Mouse (Mus musculus): ENCODE data around the gene Gm5089. TPM values are rescaled to one million over a fixed set of nuclear protein-coding genes. Genes with fewer than 3 reads are reported as not detected.

Gm5089 gene
- polyA plus RNA-seq, 1 experiment, result 0.52 TPM

GRCm38 (mm10) chr14:122468971-122469755 lies 18.2 kb upstream of the Gm5089 start:
- peak; percentile 69 for DNase-seq (ENCODE audit: low read depth)

GRCm38 (mm10) chr14:122467926-122468841 lies 17.3 kb upstream of the Gm5089 start:
- DNase-seq (ENCODE audit: low read depth), result peak; percentile 69
- TF ChIP-seq CTCF (IDR thresholded peaks at IDR 0.05; ENCODE audit: borderline replicate concordance, extremely low read depth, insufficient read depth, insufficient read length) (no peak), POLR2A (IDR thresholded peaks at IDR 0.05; ENCODE audit: borderline replicate concordance, extremely low read depth, insufficient read depth, insufficient read length, poor library complexity, severe bottlenecking) (no peak)

More at GRCm38 (mm10) chr14:122468971-122469755, 18.2 kb upstream of the Gm5089 start:
- TF ChIP-seq CTCF (IDR thresholded peaks at IDR 0.05; ENCODE audit: borderline replicate concordance, extremely low read depth, insufficient read depth, insufficient read length) (no peak), POLR2A (IDR thresholded peaks at IDR 0.05; ENCODE audit: borderline replicate concordance, extremely low read depth, insufficient read depth, insufficient read length, poor library complexity, severe bottlenecking) (no peak)

- TF ChIP-seq POLR2A (IDR thresholded peaks at IDR 0.05; ENCODE audit: borderline replicate concordance, extremely low read depth, insufficient read depth, insufficient read length, poor library complexity, severe bottlenecking) (no peak), CTCF (IDR thresholded peaks at IDR 0.05; ENCODE audit: borderline replicate concordance, extremely low read depth, insufficient read depth, insufficient read length) (no peak)
These were observed 15.9 kb upstream of the Gm5089 start for GRCm38 (mm10) chr14:122466756-122467362.

GRCm38 (mm10) chr14:122465931-122466490 lies 15.1 kb upstream of the Gm5089 start:
- TF ChIP-seq CTCF (IDR thresholded peaks at IDR 0.05; ENCODE audit: borderline replicate concordance, extremely low read depth, insufficient read depth, insufficient read length), result no peak
- no peak for TF ChIP-seq POLR2A (IDR thresholded peaks at IDR 0.05; ENCODE audit: borderline replicate concordance, extremely low read depth, insufficient read depth, insufficient read length, poor library complexity, severe bottlenecking)
- DNase-seq (ENCODE audit: low read depth), result peak; percentile 32

More at GRCm38 (mm10) chr14:122466756-122467362, 15.9 kb upstream of the Gm5089 start:
- DNase-seq (ENCODE audit: low read depth), result peak; percentile 50

- peak; percentile 95 for DNase-seq (ENCODE audit: low read depth)
These were observed 14.1 kb upstream of the Gm5089 start, which contains the start of gene Zic5 for GRCm38 (mm10) chr14:122464763-122465741. TSS of gene Zic5 (minus strand) at chr14:122465677.

GRCm38 (mm10) chr14:122464351-122464762 lies 13.4 kb upstream of the Gm5089 start:
- DNase-seq (ENCODE audit: low read depth), result no peak
- no peak for TF ChIP-seq POLR2A (IDR thresholded peaks at IDR 0.05; ENCODE audit: borderline replicate concordance, extremely low read depth, insufficient read depth, insufficient read length, poor library complexity, severe bottlenecking)
- no peak for TF ChIP-seq CTCF (IDR thresholded peaks at IDR 0.05; ENCODE audit: borderline replicate concordance, extremely low read depth, insufficient read depth, insufficient read length)

More at GRCm38 (mm10) chr14:122464763-122465741, 14.1 kb upstream of the Gm5089 start, which contains the start of gene Zic5:
- peak; percentile 32; the same call in 1 of the 2 replicates for TF ChIP-seq POLR2A (IDR thresholded peaks at IDR 0.05; ENCODE audit: borderline replicate concordance, extremely low read depth, insufficient read depth, insufficient read length, poor library complexity, severe bottlenecking)
- TF ChIP-seq CTCF (IDR thresholded peaks at IDR 0.05; ENCODE audit: borderline replicate concordance, extremely low read depth, insufficient read depth, insufficient read length), result no peak

- peak; percentile 74 for DNase-seq (ENCODE audit: low read depth)
These were observed 12.9 kb upstream of the Gm5089 start for GRCm38 (mm10) chr14:122463734-122464341.

- TF ChIP-seq CTCF (IDR thresholded peaks at IDR 0.05; ENCODE audit: borderline replicate concordance, extremely low read depth, insufficient read depth, insufficient read length) (no peak), POLR2A (IDR thresholded peaks at IDR 0.05; ENCODE audit: borderline replicate concordance, extremely low read depth, insufficient read depth, insufficient read length, poor library complexity, severe bottlenecking) (no peak)
- peak; percentile 49 for DNase-seq (ENCODE audit: low read depth)
These were observed 12.3 kb upstream of the Gm5089 start for GRCm38 (mm10) chr14:122463080-122463691.

GRCm38 (mm10) chr14:122462689-122463079 lies 11.8 kb upstream of the Gm5089 start:
- no peak for TF ChIP-seq POLR2A (IDR thresholded peaks at IDR 0.05; ENCODE audit: borderline replicate concordance, extremely low read depth, insufficient read depth, insufficient read length, poor library complexity, severe bottlenecking)
- TF ChIP-seq CTCF (IDR thresholded peaks at IDR 0.05; ENCODE audit: borderline replicate concordance, extremely low read depth, insufficient read depth, insufficient read length), result no peak
- DNase-seq (ENCODE audit: low read depth), result peak; percentile 27
